18 mouse cellular contexts compared by ENCODE assay signal in the genomic region with DNA sequence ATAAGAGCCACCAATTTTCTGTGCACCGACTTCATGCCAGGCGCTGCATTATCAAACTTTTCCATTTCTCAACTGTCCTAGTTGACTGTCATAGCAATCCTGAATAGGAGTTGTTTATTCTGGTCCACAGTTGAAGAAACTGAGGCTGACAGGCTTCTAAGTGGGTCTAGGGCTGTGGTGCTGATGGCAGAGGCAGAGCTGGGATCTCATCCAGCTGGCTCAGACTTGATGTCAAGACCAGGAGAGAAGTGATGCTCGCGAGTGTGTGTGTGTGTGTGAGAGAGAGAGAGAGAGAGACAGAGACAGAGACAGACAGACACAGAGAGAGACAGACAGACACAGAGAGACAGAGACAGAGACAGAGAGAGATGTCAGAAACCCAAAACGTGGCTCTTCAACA. TPM values are rescaled to one million over a fixed set of nuclear protein-coding genes. Genes with fewer than 3 reads are reported as not detected.
"Had no signal": no experiment of that assay in that cellular context is flagged by ENCODE, and none has a peak within 500 bp of the region (broad histone marks: within the 10 kb centered on the region; RNA-seq: fewer than 3 reads in every experiment).

No protein-coding gene starts in this region.

- H3K27me3 ChIP-seq: limb, embryonic 15.5 days; lung, embryonic 15.5 days; midbrain, embryonic 12.5 days; neural tube, embryonic 13.5 days; stomach, embryonic 15.5 days had no signal

- H3K9ac ChIP-seq: limb, embryonic 15.5 days; liver, embryonic 12.5 days; lung, embryonic 15.5 days; midbrain, embryonic 12.5 days; neural tube, embryonic 13.5 days; stomach, embryonic 15.5 days had no signal

- H3K9me3 ChIP-seq: limb, embryonic 15.5 days; liver, embryonic 12.5 days; lung, embryonic 15.5 days; midbrain, embryonic 12.5 days; neural tube, embryonic 13.5 days; stomach, embryonic 15.5 days had no signal

- H3K4me3 ChIP-seq: limb, embryonic 15.5 days; liver, embryonic 12.5 days; lung, embryonic 15.5 days; midbrain, embryonic 12.5 days; neural tube, embryonic 13.5 days; stomach, embryonic 15.5 days had no signal

- H3K4me1 ChIP-seq: limb, embryonic 15.5 days; liver, embryonic 12.5 days; lung, embryonic 15.5 days; midbrain, embryonic 12.5 days; neural tube, embryonic 13.5 days; stomach, embryonic 15.5 days had no signal

- H3K36me3 ChIP-seq: limb, embryonic 15.5 days; liver, embryonic 12.5 days; lung, embryonic 15.5 days; midbrain, embryonic 12.5 days; neural tube, embryonic 13.5 days; stomach, embryonic 15.5 days had no signal

- H3K4me2 ChIP-seq: limb, embryonic 15.5 days; liver, embryonic 12.5 days; lung, embryonic 15.5 days; midbrain, embryonic 12.5 days; neural tube, embryonic 13.5 days; stomach, embryonic 15.5 days had no signal

- ATAC-seq: liver, embryonic 12.5 days; midbrain, embryonic 16.5 days had no signal

- H3K27ac ChIP-seq: limb, embryonic 15.5 days; liver, embryonic 12.5 days; lung, embryonic 15.5 days; midbrain, embryonic 12.5 days; neural tube, embryonic 13.5 days; stomach, embryonic 15.5 days had no signal

- DNase-seq: kidney, postnatal 14 days; layer of hippocampus, adult 9-11 months; layer of hippocampus, postnatal 36 days; retina, postnatal 1 day; right cerebral cortex, postnatal 4 days; spleen, adult 18-20 months; thymus, adult 2 months; thymus, postnatal 36 days had no signal

RNA-seq across cellular contexts. Expression of gene Acox2, which starts 58.4 kb away (rescaled TPM):
- total RNA-seq: layer of hippocampus, postnatal 36 days; left cerebral cortex, postnatal 25 days; megakaryocyte-erythroid progenitor cell, adult 5-6 weeks had no signal
- polyA plus RNA-seq: limb, embryonic 11.5 days; midbrain, embryonic 12.5 days; midbrain, embryonic 16.5 days; neural tube, embryonic 13.5 days had no signal
